Mouse (Mus musculus) frontal cortex, postnatal 25 days (tissue): ENCODE data around the gene Gm8247.
"Not testable (repeated sequence)": the region's sequence is repeated elsewhere in the genome, so short reads cannot be mapped to it uniquely, and the experiment has no call there.

Experiments
- DNase-seq, 2 experiments: peaks; one replicate each; pipeline ENCODE4 v3.0.0; 2022; ENCODE audit warnings: low spot score in 2 of 2

The Gm8247 gene

GRCm38 (mm10) chr14:44582853-44583252 lies at the start of gene Gm8247:
Gene Gm8247, plus strand, starts transcription at chr14:44583153.
- DNase-seq = not testable (repeated sequence)

GRCm38 (mm10) chr14:44547961-44548360 lies 35.0 kb upstream of the Gm8247 start:
- not testable (repeated sequence) for DNase-seq

- DNase-seq = peak in 1 of 2 experiments; percentile 3
These were observed 8.8 kb downstream of the Gm8247 start for GRCm38 (mm10) chr14:44591765-44592164.

- DNase-seq = not testable (repeated sequence)
These were observed 44.8 kb downstream of the Gm8247 start, which contains the start of gene Gm5624 for GRCm38 (mm10) chr14:44627737-44628136. Gene Gm5624, minus strand, starts transcription at chr14:44627938.
